Mouse (Mus musculus): Measurements from ENCODE around the gene Nkap. TPM values are rescaled to one million over a fixed set of nuclear protein-coding genes. Genes with fewer than 3 reads are reported as not detected.

Gene Nkap
- polyA plus RNA-seq, 1 experiment from 2014 or later: 21.3 TPM

DNA sequence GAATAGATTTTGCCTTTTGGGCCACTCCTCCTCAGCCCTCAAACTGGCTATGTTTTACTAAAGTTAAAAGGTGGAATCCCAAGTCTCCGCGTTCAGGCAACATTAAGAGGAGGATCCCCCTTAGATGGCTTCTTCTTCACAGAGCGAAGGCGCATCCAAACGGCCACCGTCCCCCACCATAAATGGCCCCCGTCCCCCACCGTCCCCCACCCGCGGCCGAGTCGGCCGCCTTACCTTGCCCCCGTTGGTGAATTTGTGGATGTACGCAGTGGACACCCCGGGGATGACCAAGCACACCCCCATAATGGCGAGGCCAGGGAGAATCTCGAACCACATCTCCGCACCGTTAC, 64.1 kb downstream of the Nkap start:
- Histone ChIP-seq H3K36me3 (ENCODE audit: control insufficient read depth, insufficient read depth) (no peaks in the 10 kb centered on the region), H3K27me3 (replicated peaks; ENCODE audit: control insufficient read depth, insufficient read depth, low read length) (no peaks in the 10 kb centered on the region), H3K4me3 (replicated peaks; ENCODE audit: low read length) (peak overlapping the region; percentile 59), H3K4me1 (replicated peaks; ENCODE audit: control insufficient read depth, insufficient read depth, low read length) (peaks cover 4% of the 10 kb centered on the region), H3K9me3 (ENCODE audit: control insufficient read depth, low read length) (no peaks in the 10 kb centered on the region; the same call in 1 of the 2 replicates), H3K4me2 (ENCODE audit: low read length) (peak overlapping the region; percentile 63), H3K27ac (ENCODE audit: low read length) (peak overlapping the region; percentile 60), H3K9ac (replicated peaks; ENCODE audit: low read depth, low read length) (peak overlapping the region; percentile 55)
- WGBS: 15% methylated on average over 19 of the region's 20 CpGs
- no peak; the same call in 1 of the 2 replicates for ATAC-seq

DNA sequence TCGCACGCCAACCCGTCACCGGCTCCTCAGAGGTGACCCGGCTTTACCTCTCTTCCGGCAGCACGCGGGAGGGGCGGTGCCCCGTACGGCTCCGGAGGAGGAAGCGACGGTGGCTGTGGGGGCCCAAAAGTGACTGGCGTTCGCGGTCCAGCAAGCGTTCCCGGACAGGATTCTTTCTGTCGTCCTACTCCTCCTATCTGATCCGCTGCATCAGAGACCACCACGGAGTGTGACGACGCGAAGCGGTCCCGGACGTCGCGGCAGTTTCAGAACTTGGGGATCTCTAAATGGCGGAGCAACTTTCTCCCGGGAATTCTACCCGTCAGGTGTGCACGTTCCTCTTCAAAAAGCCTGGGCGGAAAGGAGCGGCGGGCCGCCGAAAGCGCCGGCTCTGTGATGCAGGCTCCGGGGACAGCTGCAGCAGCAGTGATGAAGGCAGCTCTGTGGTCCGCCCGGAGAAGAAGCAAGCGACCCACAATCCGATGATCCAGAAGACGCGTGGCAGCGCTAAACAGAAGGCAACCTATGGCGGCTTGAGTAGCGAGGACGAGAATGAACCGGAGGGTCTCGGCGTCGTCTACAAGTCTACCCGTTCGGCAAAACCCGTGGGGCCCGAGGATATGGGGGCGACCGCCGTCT, 64.6 kb downstream of the Nkap start, which contains the start of the genes Ndufa1 and Rnf113a1:
Ndufa1 (minus strand) TSS at position 59 of the 639 bp plus-strand sequence.
Rnf113a1 (plus strand) TSS at position 141 of the 639 bp plus-strand sequence.
- Histone ChIP-seq H3K9ac (replicated peaks; ENCODE audit: low read depth, low read length) (peak within 1 kb of the TSS; percentile 55), H3K4me2 (ENCODE audit: low read length) (peak within 1 kb of the TSS; percentile 63), H3K4me1 (replicated peaks; ENCODE audit: control insufficient read depth, insufficient read depth, low read length) (peaks cover 4% of the 10 kb centered on the region), H3K4me3 (replicated peaks; ENCODE audit: low read length) (peak within 1 kb of the TSS; percentile 59), H3K36me3 (ENCODE audit: control insufficient read depth, insufficient read depth) (no peaks in the 10 kb centered on the region), H3K27me3 (replicated peaks; ENCODE audit: control insufficient read depth, insufficient read depth, low read length) (no peaks in the 10 kb centered on the region), H3K27ac (ENCODE audit: low read length) (peak within 1 kb of the TSS; percentile 60), H3K9me3 (ENCODE audit: control insufficient read depth, low read length) (no peaks in the 10 kb centered on the region; the same call in 1 of the 2 replicates)
- peak; percentile 93 for ATAC-seq
- WGBS: 20% methylated on average over 61 of the region's 63 CpGs

DNA sequence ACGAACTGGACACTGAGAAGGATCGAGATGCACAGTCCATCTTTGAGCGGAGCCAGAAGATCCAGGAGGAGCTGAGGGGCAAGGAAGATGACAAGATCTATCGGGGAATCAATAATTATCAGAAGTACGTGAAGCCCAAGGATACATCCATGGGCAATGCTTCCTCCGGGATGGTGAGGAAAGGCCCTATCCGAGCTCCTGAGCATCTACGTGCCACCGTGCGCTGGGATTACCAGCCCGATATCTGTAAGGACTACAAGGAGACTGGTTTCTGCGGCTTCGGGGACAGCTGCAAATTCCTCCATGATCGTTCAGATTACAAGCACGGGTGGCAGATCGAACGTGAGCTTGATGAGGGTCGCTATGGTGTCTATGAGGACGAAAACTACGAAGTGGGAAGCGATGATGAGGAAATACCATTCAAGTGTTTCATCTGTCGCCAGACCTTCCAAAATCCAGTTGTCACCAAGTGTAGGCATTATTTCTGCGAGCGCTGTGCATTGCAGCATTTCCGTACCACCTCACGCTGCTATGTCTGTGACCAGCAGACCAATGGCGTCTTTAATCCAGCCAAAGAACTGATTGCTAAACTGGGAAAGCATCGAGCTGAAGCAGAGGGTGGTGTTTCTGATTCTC, 65.3 kb downstream of the Nkap start:
- peak overlapping the region; percentile 55 for H3K9ac ChIP-seq (replicated peaks; ENCODE audit: low read depth, low read length)
- no peaks in the 10 kb centered on the region for H3K27me3 ChIP-seq (replicated peaks; ENCODE audit: control insufficient read depth, insufficient read depth, low read length)
- peak overlapping the region; percentile 60 for H3K27ac ChIP-seq (ENCODE audit: low read length)
- peak overlapping the region; percentile 59 for H3K4me3 ChIP-seq (replicated peaks; ENCODE audit: low read length)
- peak; percentile 41 for ATAC-seq
- peaks cover 4% of the 10 kb centered on the region for H3K4me1 ChIP-seq (replicated peaks; ENCODE audit: control insufficient read depth, insufficient read depth, low read length)
- no peaks in the 10 kb centered on the region; the same call in 1 of the 2 replicates for H3K9me3 ChIP-seq (ENCODE audit: control insufficient read depth, low read length)
- peak overlapping the region; percentile 63 for H3K4me2 ChIP-seq (ENCODE audit: low read length)
- no peaks in the 10 kb centered on the region for H3K36me3 ChIP-seq (ENCODE audit: control insufficient read depth, insufficient read depth)
- WGBS: 17% methylated on average over 28 of the region's 28 CpGs

DNA sequence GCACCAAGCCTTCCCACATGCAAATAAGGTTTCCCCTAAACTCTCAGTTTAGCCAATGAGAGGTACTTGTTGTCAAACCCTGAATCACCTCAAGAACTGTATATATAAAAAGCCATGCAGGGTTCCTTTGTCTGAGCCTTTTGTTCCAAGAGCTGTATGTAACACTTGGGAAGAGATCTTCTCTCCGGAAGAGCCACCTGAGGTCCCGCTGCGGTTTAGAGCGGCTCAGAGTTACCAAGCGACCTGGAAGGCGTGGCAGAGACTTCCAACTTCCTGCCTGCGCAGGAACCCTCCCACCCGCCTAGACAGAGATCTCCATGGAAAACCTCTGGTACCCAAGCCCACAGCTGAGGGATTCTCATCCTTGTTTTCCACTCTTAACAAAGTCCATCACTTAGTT, 72.1 kb downstream of the Nkap start:
- no peak overlapping the region for H3K9ac ChIP-seq (replicated peaks; ENCODE audit: low read depth, low read length)
- H3K9me3 ChIP-seq (ENCODE audit: control insufficient read depth, low read length): no peaks in the 10 kb centered on the region; the same call in 1 of the 2 replicates
- H3K36me3 ChIP-seq (ENCODE audit: control insufficient read depth, insufficient read depth): no peaks in the 10 kb centered on the region
- no peak for ATAC-seq
- H3K4me3 ChIP-seq (replicated peaks; ENCODE audit: low read length): no peak overlapping the region
- WGBS: 62% methylated on average over 8 of the region's 8 CpGs
- no peak overlapping the region for H3K27ac ChIP-seq (ENCODE audit: low read length)
- H3K4me2 ChIP-seq (ENCODE audit: low read length): no peak overlapping the region
- no peaks in the 10 kb centered on the region for H3K27me3 ChIP-seq (replicated peaks; ENCODE audit: control insufficient read depth, insufficient read depth, low read length)
- H3K4me1 ChIP-seq (replicated peaks; ENCODE audit: control insufficient read depth, insufficient read depth, low read length): no peaks in the 10 kb centered on the region

Other genes with a start within 250 kb of the Nkap start
- gene Nkrf, start 223.9 kb upstream of the Nkap start, polyA plus RNA-seq (2015; fragmentation: Nextera tagmentation; extraction: Ambion mirVana): 13.9 and 15.3 TPM in 2 replicates
- gene Sept6, start 135.0 kb upstream of the Nkap start, polyA plus RNA-seq (2015; fragmentation: Nextera tagmentation; extraction: Ambion mirVana): 60.8 and 62.7 TPM in 2 replicates
- not detected in 2 replicates for gene Sowahd, start 78.0 kb upstream of the Nkap start, polyA plus RNA-seq (2015; fragmentation: Nextera tagmentation; extraction: Ambion mirVana)
- 261 and 301 TPM in 2 replicates for gene Rpl39, start 41.4 kb upstream of the Nkap start, polyA plus RNA-seq (2015; fragmentation: Nextera tagmentation; extraction: Ambion mirVana)
- 25.1 and 29.7 TPM in 2 replicates for gene Upf3b, start 16.5 kb upstream of the Nkap start, polyA plus RNA-seq (2015; fragmentation: Nextera tagmentation; extraction: Ambion mirVana)
- 0.15 TPM in 1 of 2 replicates, not detected in the other for gene Akap14, start 42.0 kb downstream of the Nkap start, polyA plus RNA-seq (2015; fragmentation: Nextera tagmentation; extraction: Ambion mirVana)
- 384 and 446 TPM in 2 replicates for gene Ndufa1, start 64.4 kb downstream of the Nkap start, polyA plus RNA-seq (2015; fragmentation: Nextera tagmentation; extraction: Ambion mirVana)
- 15.7 TPM in 2 replicates for gene Rnf113a1, start 64.5 kb downstream of the Nkap start, polyA plus RNA-seq (2015; fragmentation: Nextera tagmentation; extraction: Ambion mirVana)
- gene Gm9, start 84.2 kb downstream of the Nkap start, polyA plus RNA-seq (2015; fragmentation: Nextera tagmentation; extraction: Ambion mirVana): not detected in 2 replicates
- gene Rhox1, start 95.5 kb downstream of the Nkap start, polyA plus RNA-seq (2015; fragmentation: Nextera tagmentation; extraction: Ambion mirVana): not detected in 2 replicates
- not detected in 2 replicates for gene Rhox2a, start 118.2 kb downstream of the Nkap start, polyA plus RNA-seq (2015; fragmentation: Nextera tagmentation; extraction: Ambion mirVana)
- not detected in 2 replicates for gene Rhox3a, start 123.1 kb downstream of the Nkap start, polyA plus RNA-seq (2015; fragmentation: Nextera tagmentation; extraction: Ambion mirVana)
- gene Rhox4a, start 138.5 kb downstream of the Nkap start, polyA plus RNA-seq (2015; fragmentation: Nextera tagmentation; extraction: Ambion mirVana): not detected in 2 replicates